Mouse (Mus musculus): ENCODE measurements at regions not wholly inside any gene's neighbourhood (a gene's known extent, or its start where the extent isn't known, plus 50 kb on each side); places are given as distances from the start of the nearest gene placed in this dataset.

- no peak for DNase-seq
Observed at GRCm38 (mm10) chr8:92427801-92428200, 70.4 kb downstream of the Irx5 start.

- no peak for DNase-seq
Observed at GRCm38 (mm10) chr8:92437075-92437663, 79.7 kb downstream of the Irx5 start.

- no peak for DNase-seq
Observed at GRCm38 (mm10) chr8:92438294-92438693, 80.9 kb downstream of the Irx5 start.

GRCm38 (mm10) chr8:92439713-92440436, 82.5 kb downstream of the Irx5 start:
- no peak for DNase-seq

- DNase-seq, result no peak
Observed at GRCm38 (mm10) chr8:92442086-92442485, 84.7 kb downstream of the Irx5 start.

GRCm38 (mm10) chr8:92459291-92459690, 101.9 kb downstream of the Irx5 start:
- no peak for DNase-seq

GRCm38 (mm10) chr8:92460129-92460953, 102.9 kb downstream of the Irx5 start:
- DNase-seq, result no peak

- no peak for DNase-seq
Observed at GRCm38 (mm10) chr8:92469141-92470000, 111.9 kb downstream of the Irx5 start.

GRCm38 (mm10) chr8:92472257-92472656, 114.8 kb downstream of the Irx5 start:
- no peak for DNase-seq

GRCm38 (mm10) chr8:92472817-92473216, 115.4 kb downstream of the Irx5 start:
- no peak for DNase-seq

- DNase-seq, result no peak
Observed at GRCm38 (mm10) chr8:92482393-92482792, 125.0 kb downstream of the Irx5 start.

GRCm38 (mm10) chr8:92483055-92483765, 125.8 kb downstream of the Irx5 start:
- no peak for DNase-seq

- no peak for DNase-seq
Observed at GRCm38 (mm10) chr8:92488526-92489159, 131.2 kb downstream of the Irx5 start.

- no peak for DNase-seq
Observed at GRCm38 (mm10) chr8:92491533-92491932, 134.1 kb downstream of the Irx5 start.

GRCm38 (mm10) chr8:92493403-92493802, 136.0 kb downstream of the Irx5 start:
- DNase-seq, result no peak

- DNase-seq, result no peak
Observed at GRCm38 (mm10) chr8:92505552-92506281, 148.3 kb downstream of the Irx5 start.

GRCm38 (mm10) chr8:92506436-92506835, 149.0 kb downstream of the Irx5 start:
- DNase-seq, result peak; percentile 22

- DNase-seq, result peak; percentile 68
Observed at GRCm38 (mm10) chr8:92506906-92507305, 149.5 kb downstream of the Irx5 start.

GRCm38 (mm10) chr8:92515385-92515784, 158.0 kb downstream of the Irx5 start:
- no peak for DNase-seq

GRCm38 (mm10) chr8:92518031-92518430, 156.1 kb upstream of the Irx6 start:
- no peak for DNase-seq

- no peak for DNase-seq
Observed at GRCm38 (mm10) chr8:92518486-92518885, 155.6 kb upstream of the Irx6 start.
